Mouse (Mus musculus): ENCODE results near the gene Sacm1l. TPM values are rescaled to one million over a fixed set of nuclear protein-coding genes. Genes with fewer than 3 reads are reported as not detected.
A peak's percentile ranks its signal among the peaks of the same experiment; 100 is the strongest.

Gene Sacm1l
- total RNA-seq, 2 experiments from 2014 or later: 42.4 to 46.1 TPM

DNA sequence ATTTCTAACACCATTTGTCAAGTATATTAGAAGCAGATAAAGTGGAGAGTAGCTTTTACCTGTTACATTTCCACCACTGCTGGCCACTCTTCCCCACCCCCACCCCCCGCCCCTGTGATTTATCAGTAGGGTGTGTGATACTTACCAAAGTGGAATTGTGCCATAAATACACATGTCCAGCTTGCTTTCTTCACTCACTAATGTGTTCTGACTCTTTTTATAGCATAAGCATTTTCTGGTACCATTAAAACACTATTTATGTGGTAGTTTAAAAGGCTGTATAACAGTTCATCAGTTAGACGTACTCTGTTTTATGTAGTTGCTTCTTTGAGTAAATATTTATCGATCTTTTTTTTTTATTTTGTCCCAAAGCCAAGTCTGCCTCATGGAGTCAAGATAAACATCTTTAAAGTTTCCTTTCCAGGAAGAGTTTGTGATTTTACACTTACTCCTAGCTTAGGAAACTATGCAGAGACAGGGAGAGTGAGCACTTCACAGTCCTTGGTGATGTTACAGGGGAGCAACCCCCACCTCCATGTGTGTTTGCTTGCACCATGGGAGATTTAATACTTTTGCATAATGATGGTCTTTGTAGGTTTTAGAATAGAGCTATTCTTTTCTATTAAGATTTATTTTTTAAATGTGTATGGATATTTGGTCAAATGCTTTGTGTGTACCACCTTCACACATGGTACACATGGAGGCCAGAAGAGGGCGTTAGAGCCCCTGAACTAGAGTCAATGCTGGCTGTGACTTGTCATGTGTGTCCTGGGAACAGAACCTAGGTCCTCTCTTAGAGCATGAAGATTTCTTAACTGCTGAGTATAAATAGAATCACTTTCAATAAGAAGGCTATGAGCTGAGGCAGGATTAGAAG lies 23.1 kb upstream of the Sacm1l start:
- no peak for DNase-seq (ENCODE audit: extremely low spot score in 1 of 2, low spot score in 2 of 2)
- intact Hi-C loops (cut with DNase I): no loop called here

- intact Hi-C loops (cut with DNase I): no loop called here
- DNase-seq (ENCODE audit: extremely low spot score in 1 of 2, low spot score in 2 of 2): no peak
Measured at GRCm38 (mm10) chr9:123507380-123507779, 22.2 kb upstream of the Sacm1l start.

GRCm38 (mm10) chr9:123508986-123509385 lies 20.6 kb upstream of the Sacm1l start:
- intact Hi-C loops (cut with DNase I): no loop called here
- DNase-seq (ENCODE audit: extremely low spot score in 1 of 2, low spot score in 2 of 2): no peak

- intact Hi-C loops (cut with DNase I): no loop called here
- DNase-seq (ENCODE audit: extremely low spot score in 1 of 2, low spot score in 2 of 2): no peak
Measured at GRCm38 (mm10) chr9:123509638-123510604, 19.6 kb upstream of the Sacm1l start.

GRCm38 (mm10) chr9:123510926-123511325 lies 18.6 kb upstream of the Sacm1l start:
- no peak for DNase-seq (ENCODE audit: extremely low spot score in 1 of 2, low spot score in 2 of 2)
- intact Hi-C loops (cut with DNase I): no loop called here

- intact Hi-C loops (cut with DNase I): no loop called here
- DNase-seq (ENCODE audit: extremely low spot score in 1 of 2, low spot score in 2 of 2): no peak
Measured at GRCm38 (mm10) chr9:123512482-123512881, 17.1 kb upstream of the Sacm1l start.

GRCm38 (mm10) chr9:123515087-123515486 lies 14.5 kb upstream of the Sacm1l start:
- no peak for DNase-seq (ENCODE audit: extremely low spot score in 1 of 2, low spot score in 2 of 2)
- intact Hi-C loops (cut with DNase I): no loop called here

DNA sequence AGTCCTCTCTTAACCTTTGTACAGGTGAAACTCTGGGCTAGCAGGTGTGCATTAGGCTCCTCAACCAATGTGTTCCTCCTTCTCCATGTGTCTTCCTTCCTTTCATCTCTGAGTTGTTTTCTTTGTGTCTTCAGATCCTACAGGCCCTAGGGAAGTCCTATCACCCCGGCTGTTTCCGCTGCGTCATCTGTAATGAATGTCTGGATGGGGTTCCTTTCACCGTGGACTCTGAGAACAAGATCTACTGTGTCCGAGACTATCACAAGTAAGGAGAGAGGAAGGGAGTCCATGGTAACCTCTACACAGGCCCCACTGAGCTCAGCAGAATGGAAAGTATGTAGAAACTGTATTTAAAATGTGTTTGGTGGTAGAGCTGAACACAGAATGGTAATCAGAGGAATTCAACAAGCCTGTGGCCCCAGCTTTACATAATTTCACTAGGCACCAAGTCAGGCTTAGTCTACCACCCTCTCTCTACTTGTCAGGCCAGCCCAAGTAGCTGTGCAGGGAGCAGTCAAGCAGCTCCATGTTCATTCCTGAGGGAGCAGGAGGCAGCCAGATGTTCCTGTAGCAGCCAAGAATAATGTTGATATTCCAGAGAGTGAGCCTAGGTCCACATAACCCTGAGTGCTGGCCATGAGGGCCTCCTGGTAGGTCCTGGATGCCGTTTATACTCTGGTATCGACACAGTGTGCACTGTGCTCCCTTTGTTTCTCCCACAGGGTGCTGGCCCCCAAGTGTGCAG lies 12.7 kb upstream of the Sacm1l start:
- intact Hi-C loops (cut with DNase I): no loop called here
- DNase-seq (ENCODE audit: extremely low spot score in 1 of 2, low spot score in 2 of 2): no peak

DNA sequence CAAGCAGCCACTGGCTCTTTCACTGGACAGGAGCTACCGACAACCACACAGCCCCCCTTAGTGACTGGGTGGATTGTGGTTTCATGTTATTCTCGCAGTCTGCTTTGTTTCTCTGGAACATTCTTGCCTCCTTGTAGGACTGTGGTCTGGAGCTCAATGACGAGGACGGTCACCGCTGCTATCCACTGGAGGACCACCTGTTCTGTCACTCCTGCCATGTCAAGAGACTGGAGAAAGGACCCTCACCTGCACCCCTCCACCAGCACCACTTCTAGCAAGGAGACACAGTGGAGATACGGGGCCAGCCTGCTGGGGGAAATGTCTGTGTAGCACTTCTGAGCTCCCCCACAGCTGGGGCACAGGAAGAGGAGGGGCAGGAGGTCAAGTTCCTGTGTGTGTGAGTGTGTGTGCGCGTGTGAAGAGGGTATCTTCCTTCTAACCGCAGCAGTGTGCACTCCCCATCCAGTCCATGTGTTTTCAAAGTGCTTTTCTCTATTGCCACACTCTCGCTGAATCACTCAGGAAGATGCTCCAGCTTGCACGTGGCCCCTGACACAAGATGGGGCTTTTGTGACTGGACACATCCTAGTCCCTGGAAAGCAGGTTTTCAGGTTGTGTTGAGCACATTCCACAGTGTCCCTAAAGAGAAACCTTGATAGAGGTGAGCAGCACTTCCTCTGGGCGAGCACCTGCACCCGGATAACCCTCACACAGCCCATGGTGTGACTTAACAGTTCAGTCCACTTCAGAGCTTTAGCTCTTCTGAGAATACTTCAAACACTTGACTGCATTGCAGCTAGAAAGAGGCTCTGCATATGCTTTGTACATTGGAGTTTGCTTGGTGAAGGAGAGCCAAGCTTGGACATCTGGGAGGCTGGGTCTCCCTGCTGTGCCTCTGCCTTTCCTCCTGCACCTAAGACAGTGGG lies 10.3 kb upstream of the Sacm1l start:
- intact Hi-C loops (cut with DNase I): no loop called here
- no peak for DNase-seq (ENCODE audit: extremely low spot score in 1 of 2, low spot score in 2 of 2)

DNA sequence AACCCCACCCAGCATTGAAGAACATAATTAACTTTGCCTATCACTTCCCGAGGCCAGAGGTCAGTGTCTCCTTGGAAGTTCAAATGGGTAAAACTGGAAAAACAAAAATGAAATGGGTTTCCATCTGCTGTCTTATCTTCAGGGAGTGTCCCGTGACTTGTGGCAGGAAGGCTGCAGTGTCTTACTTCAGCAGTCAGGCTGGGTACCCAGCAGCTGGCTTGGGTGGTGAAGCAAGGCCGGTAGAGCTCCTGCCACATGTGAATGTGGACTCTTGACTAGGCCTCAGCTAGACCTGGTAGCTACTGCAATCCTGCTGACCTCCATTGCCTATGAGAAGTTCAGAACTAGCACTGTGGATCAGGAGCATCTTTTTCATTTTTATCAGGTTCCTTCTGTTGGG lies 8.8 kb upstream of the Sacm1l start:
- intact Hi-C loops (cut with DNase I): loop anchor here (5.0 kb wide), 1 partner anchor 68 kb away; no protein-coding TSS in a partner anchor
- DNase-seq (ENCODE audit: extremely low spot score in 1 of 2, low spot score in 2 of 2): no peak

GRCm38 (mm10) chr9:123523676-123524075 lies 5.9 kb upstream of the Sacm1l start:
- intact Hi-C loops (cut with DNase I): loop anchor here (5.0 kb wide), 1 partner anchor 71 kb away; no protein-coding TSS in a partner anchor
- peak in 1 of 2 experiments; percentile 53 for DNase-seq (ENCODE audit: extremely low spot score in 1 of 2, low spot score in 2 of 2)

- DNase-seq (ENCODE audit: extremely low spot score in 1 of 2, low spot score in 2 of 2): peak in 1 of 2 experiments; percentile 69
- intact Hi-C loops (cut with DNase I): loop anchor here (5.0 kb wide), 2 partner anchors 268 to 368 kb away; no protein-coding TSS in a partner anchor
Measured at GRCm38 (mm10) chr9:123525095-123525494, 4.5 kb upstream of the Sacm1l start.

- no peak for DNase-seq (ENCODE audit: extremely low spot score in 1 of 2, low spot score in 2 of 2)
- intact Hi-C loops (cut with DNase I): loop anchor here (5.0 kb wide), 2 partner anchors 269 to 369 kb away; no protein-coding TSS in a partner anchor
Measured at GRCm38 (mm10) chr9:123526502-123526901, 3.1 kb upstream of the Sacm1l start.

DNA sequence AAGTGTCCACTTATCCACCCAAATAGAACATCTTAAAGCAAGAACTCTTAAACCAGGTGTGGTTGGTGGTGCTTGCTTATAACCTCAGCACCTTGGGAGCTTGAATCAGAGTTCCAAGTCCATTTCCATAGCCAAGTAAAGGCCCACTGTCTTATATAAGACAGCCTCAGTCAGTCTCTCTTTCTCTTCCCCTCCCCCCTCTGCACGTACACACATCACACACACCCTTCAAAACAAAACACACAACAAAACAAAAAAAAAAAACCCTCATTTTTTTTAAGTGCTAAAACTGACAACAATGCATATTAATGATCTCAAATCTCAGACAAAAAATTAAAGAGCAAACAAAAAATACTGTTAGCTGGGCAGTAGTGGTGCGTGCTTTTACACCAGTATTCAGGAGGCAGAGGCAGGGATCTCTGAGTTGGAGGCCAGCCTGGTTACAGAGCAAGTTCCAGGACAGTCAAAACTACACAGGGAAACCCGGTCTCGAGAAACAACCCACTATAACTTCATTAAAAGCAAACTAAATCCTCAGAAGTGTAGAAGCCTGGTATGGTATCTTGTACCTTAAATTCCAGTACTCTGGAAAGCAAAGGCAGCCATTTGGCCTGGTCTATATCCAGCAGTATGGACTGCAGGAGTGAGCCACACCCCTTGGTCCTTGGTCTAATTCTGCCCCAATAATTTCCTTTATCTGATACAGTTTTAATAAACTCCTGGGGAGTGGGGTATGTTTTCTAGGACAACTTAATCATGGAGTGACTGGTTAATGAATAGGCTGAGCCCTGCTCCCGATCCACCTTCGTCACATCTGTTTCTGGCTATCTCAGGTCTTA lies 1.3 kb upstream of the Sacm1l start:
- intact Hi-C loops (cut with DNase I): loop anchor here (5.0 kb wide), 2 partner anchors 271 to 371 kb away; no protein-coding TSS in a partner anchor
- DNase-seq (ENCODE audit: extremely low spot score in 1 of 2, low spot score in 2 of 2): no peak

GRCm38 (mm10) chr9:123528926-123529295 lies 648 bp upstream of the Sacm1l start:
- intact Hi-C loops (cut with DNase I): loop anchor here (5.0 kb wide), 2 partner anchors 272 to 372 kb away; no protein-coding TSS in a partner anchor
- peak; percentile 48 to 66 for DNase-seq (ENCODE audit: extremely low spot score in 1 of 2, low spot score in 2 of 2)

- intact Hi-C loops (cut with DNase I): no loop called here
- DNase-seq (ENCODE audit: extremely low spot score in 1 of 2, low spot score in 2 of 2): no peak
Measured at GRCm38 (mm10) chr9:123530158-123530475, 558 bp downstream of the Sacm1l start.

- intact Hi-C loops (cut with DNase I): no loop called here
- no peak for DNase-seq (ENCODE audit: extremely low spot score in 1 of 2, low spot score in 2 of 2)
Measured at GRCm38 (mm10) chr9:123530566-123531130, 1.1 kb downstream of the Sacm1l start.

Data from left cerebral cortex, postnatal 10 days (tissue).